Mouse (Mus musculus): Measurements from ENCODE around the gene Hibadh. TPM values are rescaled to one million over a fixed set of nuclear protein-coding genes. Genes with fewer than 3 reads are reported as not detected.

Gene Hibadh
- polyA plus RNA-seq, 1 experiment from 2014 or later = 54.1 TPM

GRCm38 (mm10) chr6:52623741-52624140 is 16.4 kb downstream of the Hibadh start:
- Histone ChIP-seq H3K9me3 (ENCODE audit: low read depth, low read length) (no peaks in the 10 kb centered on the region), H3K9ac (no peak overlapping the region), H3K4me2 (no peak overlapping the region), H3K27me3 (ENCODE audit: insufficient read depth, low read length) (no peaks in the 10 kb centered on the region), H3K27ac (ENCODE audit: low read depth) (no peak overlapping the region), H3K4me1 (ENCODE audit: insufficient read depth) (0 out of 2 replicates have a peak, but pooled peaks cover 4% of the 10 kb centered on the region), H3K4me3 (ENCODE audit: low read depth, low read length) (no peak overlapping the region), H3K36me3 (ENCODE audit: insufficient read depth) (peaks cover 22% of the 10 kb centered on the region; the same call in 1 of the 2 replicates)
- WGBS = 93% methylated on average over 3 of the region's 3 CpGs
- ATAC-seq (ENCODE audit: insufficient read depth) (no peak), DNase-seq (no peak)
- TF ChIP-seq CTCF (IDR thresholded peaks at IDR 0.05; ENCODE audit: low read depth) = no peak

DNA sequence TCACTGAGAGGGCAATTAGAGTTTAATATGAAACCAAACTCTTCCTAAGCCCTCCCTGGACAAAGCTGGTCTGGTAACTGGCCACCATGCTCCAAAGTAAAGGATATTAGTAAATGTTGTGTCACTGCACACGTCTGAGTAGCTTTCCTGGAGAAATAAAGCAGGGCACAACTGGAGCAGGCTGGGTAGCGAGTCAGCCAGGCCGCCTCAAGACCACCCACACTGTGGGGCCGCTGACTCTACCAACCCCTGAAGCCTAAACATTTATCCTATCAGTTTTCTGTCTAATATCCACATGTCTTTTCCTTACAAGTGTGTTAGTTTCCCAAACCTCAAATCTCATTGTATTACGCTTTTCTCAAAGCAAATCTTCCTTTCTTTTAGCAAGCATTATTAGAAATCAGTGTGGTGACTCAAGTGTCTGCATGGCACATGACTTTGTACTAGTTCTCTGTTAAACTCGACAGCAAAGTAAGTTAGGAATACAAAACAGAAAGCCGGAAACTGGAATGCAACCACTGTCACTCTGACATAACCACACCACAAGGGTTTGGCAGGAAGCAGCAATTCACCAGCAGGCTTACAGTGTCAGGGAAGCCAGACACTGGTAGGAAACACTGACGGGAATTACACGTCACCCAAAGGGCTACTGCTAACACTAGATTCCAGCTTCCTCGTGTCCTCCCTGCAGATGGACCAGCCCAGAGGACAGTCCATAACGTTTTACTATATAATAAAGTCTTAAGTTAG is 18.3 kb downstream of the Hibadh start:
- H3K27ac ChIP-seq (ENCODE audit: low read depth) = peak overlapping the region; percentile 50
- no peak overlapping the region for H3K4me3 ChIP-seq (ENCODE audit: low read depth, low read length)
- DNase-seq = peak; percentile 77
- peaks cover 26% of the 10 kb centered on the region; the same call in 1 of the 2 replicates for H3K36me3 ChIP-seq (ENCODE audit: insufficient read depth)
- H3K4me1 ChIP-seq (ENCODE audit: insufficient read depth) = 0 out of 2 replicates have a peak, but pooled peaks cover 4% of the 10 kb centered on the region
- no peaks in the 10 kb centered on the region for H3K27me3 ChIP-seq (ENCODE audit: insufficient read depth, low read length)
- 24% methylated on average over 11 of the region's 11 CpGs for WGBS
- no peaks in the 10 kb centered on the region for H3K9me3 ChIP-seq (ENCODE audit: low read depth, low read length)
- peak overlapping the region; percentile 6; the same call in 1 of the 2 replicates for H3K4me2 ChIP-seq
- TF ChIP-seq CTCF (IDR thresholded peaks at IDR 0.05; ENCODE audit: low read depth) = no peak
- H3K9ac ChIP-seq = no peak overlapping the region
- peak; percentile 85 for ATAC-seq (ENCODE audit: insufficient read depth)

GRCm38 (mm10) chr6:52620090-52620489 is 20.1 kb downstream of the Hibadh start:
- H3K27ac ChIP-seq (ENCODE audit: low read depth) = no peak overlapping the region
- no peaks in the 10 kb centered on the region for H3K27me3 ChIP-seq (ENCODE audit: insufficient read depth, low read length)
- H3K9ac ChIP-seq = no peak overlapping the region
- ATAC-seq (ENCODE audit: insufficient read depth) (no peak), DNase-seq (no peak)
- peaks cover 21% of the 10 kb centered on the region; the same call in 1 of the 2 replicates for H3K36me3 ChIP-seq (ENCODE audit: insufficient read depth)
- no peaks in the 10 kb centered on the region for H3K9me3 ChIP-seq (ENCODE audit: low read depth, low read length)
- 0 out of 2 replicates have a peak, but pooled peaks cover 4% of the 10 kb centered on the region for H3K4me1 ChIP-seq (ENCODE audit: insufficient read depth)
- no peak for TF ChIP-seq CTCF (IDR thresholded peaks at IDR 0.05; ENCODE audit: low read depth)
- 60% methylated on average over 2 of the region's 2 CpGs for WGBS
- H3K4me2 ChIP-seq = no peak overlapping the region
- no peak overlapping the region for H3K4me3 ChIP-seq (ENCODE audit: low read depth, low read length)

- 53% methylated on average over 6 of the region's 6 CpGs for WGBS
- peak overlapping the region; percentile 85 for H3K27ac ChIP-seq (ENCODE audit: low read depth)
- peak; percentile 80 for DNase-seq
- H3K4me3 ChIP-seq (ENCODE audit: low read depth, low read length) = no peak overlapping the region
- peaks cover 4% of the 10 kb centered on the region; the same call in 1 of the 2 replicates for H3K36me3 ChIP-seq (ENCODE audit: insufficient read depth)
- no peak overlapping the region for H3K9ac ChIP-seq
- TF ChIP-seq CTCF (IDR thresholded peaks at IDR 0.05; ENCODE audit: low read depth) = no peak
- peak; percentile 88; the same call in 1 of the 2 replicates for ATAC-seq (ENCODE audit: insufficient read depth)
- no peak overlapping the region for H3K4me2 ChIP-seq
- no peaks in the 10 kb centered on the region for H3K27me3 ChIP-seq (ENCODE audit: insufficient read depth, low read length)
- no peaks in the 10 kb centered on the region for H3K4me1 ChIP-seq (ENCODE audit: insufficient read depth)
- H3K9me3 ChIP-seq (ENCODE audit: low read depth, low read length) = no peaks in the 10 kb centered on the region
Observed at GRCm38 (mm10) chr6:52609626-52610352, 30.4 kb downstream of the Hibadh start.

GRCm38 (mm10) chr6:52608121-52608520 is 32.1 kb downstream of the Hibadh start:
- Histone ChIP-seq H3K4me1 (ENCODE audit: insufficient read depth) (0 out of 2 replicates have a peak, but pooled peaks cover 3% of the 10 kb centered on the region), H3K9ac (no peak overlapping the region), H3K36me3 (ENCODE audit: insufficient read depth) (peaks cover 4% of the 10 kb centered on the region; the same call in 1 of the 2 replicates), H3K4me3 (ENCODE audit: low read depth, low read length) (no peak overlapping the region), H3K27ac (ENCODE audit: low read depth) (no peak overlapping the region), H3K4me2 (no peak overlapping the region), H3K9me3 (ENCODE audit: low read depth, low read length) (no peaks in the 10 kb centered on the region), H3K27me3 (ENCODE audit: insufficient read depth, low read length) (no peaks in the 10 kb centered on the region)
- TF ChIP-seq CTCF (IDR thresholded peaks at IDR 0.05; ENCODE audit: low read depth) = no peak
- DNase-seq (no peak), ATAC-seq (ENCODE audit: insufficient read depth) (no peak)
- 79% methylated on average over 4 of the region's 4 CpGs for WGBS

DNA sequence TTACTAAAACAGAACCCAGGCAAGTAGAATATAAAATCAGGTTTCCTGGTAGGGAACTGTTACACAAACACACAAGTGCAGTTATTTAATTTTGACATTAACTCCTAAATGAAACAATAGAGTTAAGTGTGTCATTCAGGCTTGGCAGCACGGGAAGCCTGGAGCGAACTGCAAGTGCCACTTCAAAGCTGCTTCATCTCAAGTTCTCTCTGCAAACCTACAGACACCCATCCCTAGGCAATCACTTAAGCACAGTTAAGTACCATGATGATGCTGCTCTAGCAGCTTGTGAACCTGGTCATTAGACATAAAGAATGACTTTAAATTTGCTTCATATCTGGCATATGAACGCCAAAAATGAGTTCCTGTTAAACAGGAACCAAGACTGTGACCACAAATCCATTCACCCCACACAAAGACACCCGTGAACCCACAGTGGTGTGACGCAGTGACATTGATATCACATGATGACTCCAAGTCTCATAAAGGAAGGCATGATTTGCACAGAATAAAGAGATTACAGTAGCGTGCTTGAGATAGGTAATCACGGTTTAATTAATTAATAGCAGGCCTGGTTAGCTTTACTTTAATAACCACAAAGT is 33.3 kb downstream of the Hibadh start:
- WGBS = 69% methylated on average over 7 of the region's 7 CpGs

More for the DNA sequence above, 33.3 kb downstream of the Hibadh start:
- no peak overlapping the region for H3K9ac ChIP-seq
- no peak overlapping the region for H3K27ac ChIP-seq (ENCODE audit: low read depth)
- peaks cover 3% of the 10 kb centered on the region; the same call in 1 of the 2 replicates for H3K4me1 ChIP-seq (ENCODE audit: insufficient read depth)
- no peaks in the 10 kb centered on the region for H3K27me3 ChIP-seq (ENCODE audit: insufficient read depth, low read length)
- peaks cover 4% of the 10 kb centered on the region; the same call in 1 of the 2 replicates for H3K36me3 ChIP-seq (ENCODE audit: insufficient read depth)
- H3K4me3 ChIP-seq (ENCODE audit: low read depth, low read length) = no peak overlapping the region
- ATAC-seq (ENCODE audit: insufficient read depth) (no peak), DNase-seq (peak; percentile 20)
- no peaks in the 10 kb centered on the region for H3K9me3 ChIP-seq (ENCODE audit: low read depth, low read length)
- no peak overlapping the region for H3K4me2 ChIP-seq
- TF ChIP-seq CTCF (IDR thresholded peaks at IDR 0.05; ENCODE audit: low read depth) = no peak

Data from lung, embryonic 14.5 days (tissue).